Mouse (Mus musculus): ENCODE measurements around the gene Taf9b. TPM values are rescaled to one million over a fixed set of nuclear protein-coding genes. Genes with fewer than 3 reads are reported as not detected.
"Not testable (repeated sequence)": the region's sequence is repeated elsewhere in the genome, so short reads cannot be mapped to it uniquely, and the experiment has no call there.

Gene Taf9b
- total RNA-seq (2017): 5.5 to 10.8 TPM (median 9.9 TPM) in 3 replicates

GRCm38 (mm10) chrX:106221058-106221457, at the start of gene Taf9b:
Gene Taf9b (minus strand): TSS chrX:106221158.
- no peak for ATAC-seq (replicated peaks; ENCODE audit: insufficient number of reproducible peaks, low FRiP score, low TSS enrichment, poor library complexity, severe bottlenecking)

GRCm38 (mm10) chrX:106255276-106255675, 34.3 kb upstream of the Taf9b start, which contains the start of gene Fnd3c2:
Gene Fnd3c2 (minus strand): TSS chrX:106255376.
- ATAC-seq (replicated peaks; ENCODE audit: insufficient number of reproducible peaks, low FRiP score, low TSS enrichment, poor library complexity, severe bottlenecking): no peak

DNA sequence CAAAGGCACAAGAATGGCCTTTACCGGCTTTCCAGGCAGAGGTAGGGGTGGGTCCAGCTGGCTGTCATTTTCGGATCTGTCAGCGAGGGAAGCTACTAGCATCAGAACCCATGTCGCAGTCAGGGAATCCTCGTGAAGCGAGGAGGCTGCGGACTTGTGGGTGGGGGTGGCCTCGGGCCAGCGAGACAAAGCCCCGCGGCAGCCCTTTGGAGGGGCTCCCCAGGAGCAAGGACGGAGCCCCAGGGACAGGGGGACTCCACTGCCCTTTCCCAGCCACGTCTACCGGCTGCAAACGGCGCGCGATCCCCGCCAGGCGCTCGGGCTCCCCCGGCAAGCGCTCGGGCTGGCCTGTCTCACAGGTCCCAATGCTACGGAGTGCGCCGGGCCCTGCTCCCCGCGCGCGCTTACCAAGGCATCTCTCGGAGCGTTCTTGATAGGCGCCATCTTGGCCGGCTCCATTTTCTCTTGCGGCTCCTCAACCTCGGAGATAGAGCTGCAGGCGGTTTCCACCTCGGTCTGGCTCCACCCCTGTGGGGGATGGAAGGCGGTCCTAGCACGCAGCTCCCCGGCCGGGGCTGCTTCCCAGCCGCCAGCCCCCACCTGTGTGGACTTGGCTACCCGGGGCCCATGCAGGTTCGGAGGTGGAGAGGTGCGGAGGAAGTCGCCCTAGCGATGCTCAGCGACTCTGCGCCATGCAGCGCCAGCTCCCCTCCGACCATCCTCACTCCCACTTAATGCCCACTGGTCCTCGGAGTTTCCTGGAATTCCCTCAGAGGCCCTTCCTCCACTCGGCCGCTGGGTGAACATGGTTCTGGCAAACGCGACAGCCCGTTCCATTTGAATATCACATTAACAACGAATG, 1.6 kb downstream of the Taf9b start:
- peak; percentile 61 for ATAC-seq (replicated peaks; ENCODE audit: insufficient number of reproducible peaks, low FRiP score, low TSS enrichment, poor library complexity, severe bottlenecking)

GRCm38 (mm10) chrX:106209100-106209499, 11.9 kb downstream of the Taf9b start:
- no peak for ATAC-seq (replicated peaks; ENCODE audit: insufficient number of reproducible peaks, low FRiP score, low TSS enrichment, poor library complexity, severe bottlenecking)

GRCm38 (mm10) chrX:106198904-106199303, 22.1 kb downstream of the Taf9b start:
- ATAC-seq (replicated peaks; ENCODE audit: insufficient number of reproducible peaks, low FRiP score, low TSS enrichment, poor library complexity, severe bottlenecking): no peak

GRCm38 (mm10) chrX:106197308-106197707, 23.6 kb downstream of the Taf9b start:
- ATAC-seq (replicated peaks; ENCODE audit: insufficient number of reproducible peaks, low FRiP score, low TSS enrichment, poor library complexity, severe bottlenecking): no peak

DNA sequence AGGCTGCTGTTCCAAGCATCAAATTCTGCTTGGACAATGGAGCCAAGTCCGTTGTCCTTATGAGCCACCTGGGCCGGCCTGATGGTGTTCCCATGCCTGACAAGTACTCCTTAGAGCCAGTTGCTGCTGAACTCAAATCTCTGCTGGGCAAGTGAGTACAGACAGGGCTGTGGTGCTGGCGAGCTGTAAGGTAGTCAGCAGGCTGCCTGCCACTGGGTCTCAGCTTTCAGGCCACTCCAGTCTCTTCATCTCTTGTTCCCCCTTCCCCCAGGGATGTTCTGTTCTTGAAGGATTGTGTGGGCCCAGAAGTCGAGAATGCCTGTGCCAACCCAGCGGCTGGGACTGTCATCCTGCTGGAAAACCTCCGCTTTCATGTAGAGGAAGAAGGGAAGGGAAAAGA, 26.6 kb downstream of the Taf9b start:
- ATAC-seq (replicated peaks; ENCODE audit: insufficient number of reproducible peaks, low FRiP score, low TSS enrichment, poor library complexity, severe bottlenecking): not testable (repeated sequence)

DNA sequence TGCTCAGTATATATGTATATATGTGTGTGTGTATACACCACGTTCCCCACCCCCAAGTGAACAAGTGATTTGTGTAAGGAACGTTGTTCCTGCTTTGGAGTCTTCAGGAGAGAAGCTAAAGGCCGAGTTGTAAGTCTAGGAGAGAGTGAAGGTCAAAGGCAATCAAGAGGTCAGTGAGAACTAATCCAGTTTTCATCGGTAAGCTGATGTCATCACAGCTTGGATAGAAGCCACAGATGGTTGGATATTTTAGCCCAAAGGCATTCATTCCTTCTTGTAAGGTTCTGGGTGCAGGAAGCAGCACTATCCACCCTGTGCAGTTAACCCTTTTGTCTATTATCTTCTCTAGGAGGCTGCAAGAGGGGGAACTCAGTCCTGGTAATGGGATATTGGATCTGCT, 30.9 kb downstream of the Taf9b start:
- ATAC-seq (replicated peaks; ENCODE audit: insufficient number of reproducible peaks, low FRiP score, low TSS enrichment, poor library complexity, severe bottlenecking): no peak

DNA sequence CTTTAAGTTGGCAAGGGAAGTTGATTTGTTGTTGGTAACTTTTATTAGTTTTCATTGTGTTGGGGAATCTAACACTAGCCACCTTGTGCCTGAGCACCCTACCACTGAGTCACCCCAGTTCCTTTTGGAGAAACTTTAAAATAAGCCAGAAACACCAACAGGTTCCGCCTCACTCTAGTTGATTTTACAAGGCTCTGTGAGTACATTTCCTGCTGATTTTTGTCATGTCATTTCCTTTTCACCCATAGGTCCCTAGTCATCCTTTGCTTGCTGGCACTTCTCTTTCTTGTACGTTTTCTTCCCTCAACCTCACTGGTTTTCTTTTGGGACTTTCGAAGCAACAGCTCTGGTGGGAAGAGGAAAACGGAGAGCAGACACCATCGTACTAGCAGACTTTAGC, 31.6 kb downstream of the Taf9b start:
- no peak for ATAC-seq (replicated peaks; ENCODE audit: insufficient number of reproducible peaks, low FRiP score, low TSS enrichment, poor library complexity, severe bottlenecking)

DNA sequence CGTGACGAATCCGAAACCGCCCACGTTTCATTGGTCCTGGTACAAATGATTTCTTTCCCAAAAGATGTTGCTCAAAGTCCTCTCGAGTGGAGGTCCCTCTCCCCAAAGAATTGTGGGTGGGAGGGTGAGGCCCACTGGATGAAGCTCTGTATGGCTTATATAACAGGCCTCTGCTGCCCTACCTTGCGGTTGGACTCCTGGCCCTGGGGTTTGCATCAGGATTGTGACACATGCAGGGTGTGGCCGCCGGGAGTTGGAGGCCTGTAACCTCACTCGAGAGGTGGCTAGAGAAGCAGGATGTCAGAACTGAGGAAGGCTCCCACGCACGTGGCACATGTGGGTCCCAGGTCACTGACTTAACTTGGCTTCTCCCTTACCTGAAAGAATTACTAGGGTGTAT, 33.2 kb downstream of the Taf9b start:
- 0 out of 2 replicates have a peak, but pooled peaks have one; percentile 28 for ATAC-seq (replicated peaks; ENCODE audit: insufficient number of reproducible peaks, low FRiP score, low TSS enrichment, poor library complexity, severe bottlenecking)

- ATAC-seq (replicated peaks; ENCODE audit: insufficient number of reproducible peaks, low FRiP score, low TSS enrichment, poor library complexity, severe bottlenecking): peak; percentile 98
Observed at GRCm38 (mm10) chrX:106186713-106187649, 34.0 kb downstream of the Taf9b start, which contains the start of gene Pgk1. Gene Pgk1 (plus strand): TSS chrX:106187100.

GRCm38 (mm10) chrX:106185706-106186105, 35.3 kb downstream of the Taf9b start:
- no peak for ATAC-seq (replicated peaks; ENCODE audit: insufficient number of reproducible peaks, low FRiP score, low TSS enrichment, poor library complexity, severe bottlenecking)

DNA sequence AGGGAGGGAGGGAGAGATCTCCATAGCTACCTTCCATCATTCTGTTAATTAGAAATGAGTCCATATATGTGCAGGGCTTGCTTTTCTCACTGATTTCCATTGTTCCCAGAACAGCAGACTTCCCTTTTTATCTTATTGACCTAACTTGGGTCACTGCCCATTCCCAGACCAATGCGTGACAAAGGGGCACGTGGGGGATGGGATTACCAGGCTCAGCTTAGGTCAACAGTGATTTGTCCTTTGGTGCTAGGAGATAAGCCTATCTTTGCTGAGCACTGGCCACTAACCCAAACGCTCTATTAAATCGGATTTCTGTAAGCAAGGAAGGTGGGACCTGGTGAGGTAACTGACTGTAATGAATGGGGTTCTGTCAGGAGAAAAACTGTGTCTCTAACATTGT, 36.7 kb downstream of the Taf9b start:
- no peak for ATAC-seq (replicated peaks; ENCODE audit: insufficient number of reproducible peaks, low FRiP score, low TSS enrichment, poor library complexity, severe bottlenecking)

DNA sequence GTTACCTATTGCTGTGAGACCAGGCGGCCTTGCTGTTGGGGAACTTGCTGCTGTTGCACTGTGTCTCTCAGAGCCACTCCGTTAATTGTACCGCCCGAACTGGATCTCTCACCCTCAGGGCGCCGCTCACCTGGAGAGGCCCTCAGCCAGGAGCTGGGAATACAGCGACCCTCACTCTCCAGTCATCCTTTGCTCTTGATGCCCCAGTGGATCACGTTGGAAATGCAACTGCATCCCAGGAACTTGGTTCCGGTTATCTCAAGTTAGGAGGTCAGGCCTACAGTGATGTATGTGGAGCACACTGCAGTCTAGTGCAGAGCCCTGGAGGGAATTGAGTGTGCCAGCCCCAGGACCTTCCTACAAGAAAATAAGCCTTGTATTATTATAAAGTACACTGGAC, 44.6 kb downstream of the Taf9b start:
- ATAC-seq (replicated peaks; ENCODE audit: insufficient number of reproducible peaks, low FRiP score, low TSS enrichment, poor library complexity, severe bottlenecking): no peak

DNA sequence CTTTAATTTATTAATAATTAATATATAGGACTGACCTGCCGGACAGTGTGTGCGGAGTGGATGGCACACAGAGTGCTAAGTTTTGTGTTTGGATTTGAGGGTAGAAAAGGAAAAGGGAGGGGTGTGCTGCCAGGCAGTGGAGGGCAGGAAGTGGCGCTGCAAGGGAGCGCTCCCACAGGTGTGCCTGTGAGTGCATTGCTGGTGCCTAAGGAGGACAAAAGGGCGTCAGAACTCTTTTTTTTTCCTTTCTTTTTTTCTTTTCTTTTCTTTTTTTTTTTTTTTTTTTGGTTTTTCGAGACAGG, 49.2 kb downstream of the Taf9b start:
- ATAC-seq (replicated peaks; ENCODE audit: insufficient number of reproducible peaks, low FRiP score, low TSS enrichment, poor library complexity, severe bottlenecking): no peak

GRCm38 (mm10) chrX:106171106-106171852, 49.7 kb downstream of the Taf9b start:
- peak; percentile 83 for ATAC-seq (replicated peaks; ENCODE audit: insufficient number of reproducible peaks, low FRiP score, low TSS enrichment, poor library complexity, severe bottlenecking)

DNA sequence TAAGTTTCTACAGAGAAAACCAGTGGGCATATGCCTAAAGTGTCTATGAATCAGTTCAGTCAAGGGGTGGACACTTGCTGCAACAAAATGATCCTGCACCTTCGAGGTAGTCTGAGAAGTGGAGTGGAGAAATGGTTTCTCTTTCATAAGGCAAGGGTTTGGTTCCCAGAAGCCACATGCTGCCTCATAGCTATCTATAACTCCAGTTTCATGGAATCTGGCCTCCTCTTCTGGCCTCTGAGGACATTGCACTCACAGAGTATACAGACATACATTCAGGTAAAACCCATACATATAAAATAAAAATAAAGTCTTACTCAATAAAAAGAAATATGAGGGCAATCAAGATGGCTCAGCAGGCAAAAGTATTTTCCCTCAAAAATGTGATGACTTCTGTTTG, 55.9 kb downstream of the Taf9b start:
- 0 out of 2 replicates have a peak, but pooled peaks have one; percentile 50 for ATAC-seq (replicated peaks; ENCODE audit: insufficient number of reproducible peaks, low FRiP score, low TSS enrichment, poor library complexity, severe bottlenecking)

- ATAC-seq (replicated peaks; ENCODE audit: insufficient number of reproducible peaks, low FRiP score, low TSS enrichment, poor library complexity, severe bottlenecking): no peak
Observed at GRCm38 (mm10) chrX:106164555-106164954, 56.4 kb downstream of the Taf9b start.

GRCm38 (mm10) chrX:106163995-106164394, 57.0 kb downstream of the Taf9b start:
- ATAC-seq (replicated peaks; ENCODE audit: insufficient number of reproducible peaks, low FRiP score, low TSS enrichment, poor library complexity, severe bottlenecking): no peak; the same call in 1 of the 2 replicates

Data from monocyte, adult 5-6 weeks (primary cell).